Mouse (Mus musculus): ENCODE measurements at regions not wholly inside any gene's neighbourhood (a gene's known extent, or its start where the extent isn't known, plus 50 kb on each side); places are given as distances from the start of the nearest gene placed in this dataset.

DNA sequence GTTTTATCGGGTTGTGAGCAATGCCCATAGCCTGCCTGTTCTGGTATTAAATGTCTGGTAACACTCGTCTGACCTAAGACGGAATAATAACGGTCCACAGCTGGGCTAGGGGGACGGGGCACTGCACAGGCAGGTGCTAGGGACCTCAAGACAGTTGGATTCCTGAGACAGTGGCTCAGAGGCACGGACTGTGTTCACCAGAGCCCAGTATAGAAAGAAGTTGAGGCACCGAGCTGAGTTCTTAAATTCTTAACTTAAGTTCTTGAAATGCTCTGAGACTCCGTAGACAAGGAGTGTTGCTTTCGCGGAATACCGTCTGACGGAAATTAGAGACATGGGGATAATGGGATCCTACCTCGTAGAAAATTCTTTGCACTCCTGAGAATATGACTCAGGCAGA, 174.2 kb upstream of the Arid2 start:
- DNase-seq: no peak
- H3K4me1 ChIP-seq (ENCODE audit: control insufficient read depth, insufficient read depth, low read length): no peaks in the 10 kb centered on the region
- 86% methylated on average over 13 of the region's 13 CpGs for WGBS
- no peak for TF ChIP-seq CTCF (IDR thresholded peaks at IDR 0.05; ENCODE audit: insufficient read depth, low read length)
- TF ChIP-seq POLR2A (IDR thresholded peaks at IDR 0.05; ENCODE audit: borderline replicate concordance, extremely low read depth, low read depth, low read length): no peak
- H3K4me3 ChIP-seq (replicated peaks; ENCODE audit: extremely low read depth, low read depth, low read length): no peak overlapping the region

DNA sequence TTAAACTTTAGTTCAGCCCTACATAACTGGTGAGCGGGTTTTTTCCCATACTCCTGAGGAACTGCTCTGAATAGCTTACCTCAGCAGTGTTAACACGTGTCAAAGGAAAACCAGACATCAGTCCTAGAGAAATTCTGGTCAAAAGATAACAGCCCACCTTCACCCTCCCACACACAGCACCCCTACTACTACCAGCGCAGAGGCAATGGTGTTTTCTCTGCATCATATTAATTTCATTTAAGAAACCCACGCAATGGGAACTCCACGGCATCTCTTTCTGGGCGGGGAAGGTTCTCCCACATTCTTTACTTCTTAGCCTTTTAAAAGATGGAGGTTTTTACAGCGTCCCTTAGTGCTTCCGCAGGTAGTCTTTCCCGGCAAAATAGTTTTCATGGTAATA, 172.7 kb upstream of the Arid2 start:
- no peak for DNase-seq
- Histone ChIP-seq H3K4me1 (ENCODE audit: control insufficient read depth, insufficient read depth, low read length) (no peaks in the 10 kb centered on the region), H3K4me3 (replicated peaks; ENCODE audit: extremely low read depth, low read depth, low read length) (no peak overlapping the region)
- WGBS: 67% methylated on average over 9 of the region's 9 CpGs
- TF ChIP-seq CTCF (IDR thresholded peaks at IDR 0.05; ENCODE audit: insufficient read depth, low read length): no peak
- no peak for TF ChIP-seq POLR2A (IDR thresholded peaks at IDR 0.05; ENCODE audit: borderline replicate concordance, extremely low read depth, low read depth, low read length)

DNA sequence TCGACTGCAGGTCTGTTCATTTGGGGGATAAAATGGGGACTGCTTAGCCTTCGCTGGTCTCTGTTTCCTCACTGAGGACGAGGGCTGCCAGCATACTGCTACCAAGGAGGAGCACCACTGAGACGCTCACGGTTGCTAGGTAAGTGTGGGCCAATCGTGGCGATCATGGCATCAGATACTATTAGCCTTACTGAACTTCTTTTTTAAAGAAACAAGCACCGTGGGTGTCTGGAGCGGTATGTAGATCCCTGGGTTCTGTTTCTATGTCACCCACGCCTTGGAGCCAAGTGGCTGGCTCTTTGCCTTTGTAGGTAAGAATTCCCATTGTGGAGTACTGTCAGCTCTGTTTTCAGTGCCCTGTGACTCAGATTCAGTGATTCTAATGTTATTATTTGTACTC, 172.1 kb upstream of the Arid2 start:
- TF ChIP-seq POLR2A (IDR thresholded peaks at IDR 0.05; ENCODE audit: borderline replicate concordance, extremely low read depth, low read depth, low read length) (no peak), CTCF (IDR thresholded peaks at IDR 0.05; ENCODE audit: insufficient read depth, low read length) (no peak)
- no peak for DNase-seq
- WGBS: 47% methylated on average over 10 of the region's 10 CpGs
- no peak overlapping the region for H3K4me3 ChIP-seq (replicated peaks; ENCODE audit: extremely low read depth, low read depth, low read length)
- H3K4me1 ChIP-seq (ENCODE audit: control insufficient read depth, insufficient read depth, low read length): no peaks in the 10 kb centered on the region

DNA sequence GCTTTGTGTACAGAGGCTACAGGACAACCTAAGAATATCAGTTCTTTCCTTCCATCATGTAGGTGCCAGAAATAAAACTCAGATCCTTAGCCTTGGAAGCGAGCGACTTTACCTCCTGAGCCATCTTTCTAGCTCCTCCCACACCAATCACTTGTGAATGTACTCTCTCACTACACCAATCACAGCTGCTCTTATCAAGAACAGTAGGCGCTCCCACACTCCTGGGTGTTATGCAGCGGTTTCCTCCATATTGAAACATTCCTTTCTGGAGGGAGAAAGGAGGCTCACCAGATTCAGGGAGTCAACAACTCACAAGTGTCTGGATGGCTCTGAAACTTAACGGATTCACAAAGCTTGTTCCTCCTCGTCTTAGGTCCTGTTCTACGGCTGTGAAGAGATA, 168.1 kb upstream of the Arid2 start:
- no peak overlapping the region for H3K4me3 ChIP-seq (replicated peaks; ENCODE audit: extremely low read depth, low read depth, low read length)
- WGBS: 92% methylated on average over 7 of the region's 7 CpGs
- H3K4me1 ChIP-seq (ENCODE audit: control insufficient read depth, insufficient read depth, low read length): no peaks in the 10 kb centered on the region
- no peak for DNase-seq
- TF ChIP-seq CTCF (IDR thresholded peaks at IDR 0.05; ENCODE audit: insufficient read depth, low read length): no peak
- no peak for TF ChIP-seq POLR2A (IDR thresholded peaks at IDR 0.05; ENCODE audit: borderline replicate concordance, extremely low read depth, low read depth, low read length)

DNA sequence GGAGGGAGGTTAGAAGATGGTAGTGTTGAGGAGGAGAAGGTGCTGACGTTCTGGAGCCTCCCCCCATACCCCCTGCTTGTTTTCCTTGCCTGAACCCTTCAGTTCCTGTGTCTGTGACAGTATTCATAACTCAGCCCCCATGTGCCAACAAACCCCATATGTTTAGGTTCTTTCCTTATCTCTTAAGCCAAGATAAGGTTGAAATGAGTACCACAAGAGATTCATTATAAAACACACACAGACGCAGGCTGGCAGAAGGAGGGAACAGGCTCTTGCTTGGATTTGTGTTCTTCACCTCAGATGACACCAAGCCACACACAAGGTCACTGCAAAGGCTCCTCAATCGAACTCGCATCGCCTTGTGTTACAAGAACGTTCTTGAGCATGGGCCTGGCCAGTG, 162.9 kb upstream of the Arid2 start:
- DNase-seq: no peak
- Histone ChIP-seq H3K4me3 (replicated peaks; ENCODE audit: extremely low read depth, low read depth, low read length) (no peak overlapping the region), H3K4me1 (ENCODE audit: control insufficient read depth, insufficient read depth, low read length) (no peaks in the 10 kb centered on the region)
- no peak for TF ChIP-seq POLR2A (IDR thresholded peaks at IDR 0.05; ENCODE audit: borderline replicate concordance, extremely low read depth, low read depth, low read length)
- no peak for TF ChIP-seq CTCF (IDR thresholded peaks at IDR 0.05; ENCODE audit: insufficient read depth, low read length)
- 62% methylated on average over 6 of the region's 6 CpGs for WGBS

- TF ChIP-seq POLR2A (IDR thresholded peaks at IDR 0.05; ENCODE audit: borderline replicate concordance, extremely low read depth, low read depth, low read length): no peak
- no peak for TF ChIP-seq CTCF (IDR thresholded peaks at IDR 0.05; ENCODE audit: insufficient read depth, low read length)
- WGBS: 96% methylated on average over 4 of the region's 4 CpGs
- Histone ChIP-seq H3K4me1 (ENCODE audit: control insufficient read depth, insufficient read depth, low read length) (no peaks in the 10 kb centered on the region; the same call in 1 of the 2 replicates), H3K4me3 (replicated peaks; ENCODE audit: extremely low read depth, low read depth, low read length) (no peak overlapping the region)
- DNase-seq: no peak
These were observed 157.6 kb upstream of the Arid2 start for GRCm38 (mm10) chr15:96129699-96130098.

GRCm38 (mm10) chr15:96130531-96130930, 156.8 kb upstream of the Arid2 start:
- no peak for DNase-seq
- no peak for TF ChIP-seq CTCF (IDR thresholded peaks at IDR 0.05; ENCODE audit: insufficient read depth, low read length)
- no peak for TF ChIP-seq POLR2A (IDR thresholded peaks at IDR 0.05; ENCODE audit: borderline replicate concordance, extremely low read depth, low read depth, low read length)
- 73% methylated on average over 8 of the region's 8 CpGs for WGBS
- H3K4me1 ChIP-seq (ENCODE audit: control insufficient read depth, insufficient read depth, low read length): no peaks in the 10 kb centered on the region; the same call in 1 of the 2 replicates
- H3K4me3 ChIP-seq (replicated peaks; ENCODE audit: extremely low read depth, low read depth, low read length): no peak overlapping the region

DNA sequence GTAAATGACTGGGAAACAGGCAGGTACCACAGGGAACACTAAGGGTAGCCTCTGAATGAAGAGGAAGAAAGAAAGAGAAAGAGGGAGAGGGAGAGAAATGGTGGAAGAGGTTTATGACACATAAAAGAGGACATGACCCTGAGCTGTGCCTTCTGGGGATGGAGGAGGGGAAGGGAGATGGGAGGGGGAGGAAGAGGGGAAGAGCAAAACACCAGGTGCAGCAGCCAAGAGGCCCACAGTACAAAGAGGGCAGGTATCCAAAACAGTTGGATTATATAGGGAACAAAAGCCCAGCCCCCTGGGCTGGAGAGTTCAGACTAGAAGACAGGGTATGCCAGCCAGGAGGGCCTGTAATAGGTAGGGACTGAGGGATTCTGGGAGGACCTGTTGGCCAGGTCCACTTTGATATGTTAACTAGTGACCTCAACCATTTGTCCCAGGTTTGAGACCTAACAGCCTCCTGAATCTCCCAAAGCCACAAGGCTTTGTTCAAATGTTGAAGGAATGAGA, 155.7 kb upstream of the Arid2 start:
- DNase-seq: no peak
- TF ChIP-seq POLR2A (IDR thresholded peaks at IDR 0.05; ENCODE audit: borderline replicate concordance, extremely low read depth, low read depth, low read length) (no peak), CTCF (IDR thresholded peaks at IDR 0.05; ENCODE audit: insufficient read depth, low read length) (no peak)
- no peaks in the 10 kb centered on the region; the same call in 1 of the 2 replicates for H3K4me1 ChIP-seq (ENCODE audit: control insufficient read depth, insufficient read depth, low read length)
- H3K4me3 ChIP-seq (replicated peaks; ENCODE audit: extremely low read depth, low read depth, low read length): no peak overlapping the region

- WGBS: 29% methylated on average over 3 of the region's 3 CpGs
- TF ChIP-seq CTCF (IDR thresholded peaks at IDR 0.05; ENCODE audit: insufficient read depth, low read length) (no peak), POLR2A (IDR thresholded peaks at IDR 0.05; ENCODE audit: borderline replicate concordance, extremely low read depth, low read depth, low read length) (no peak)
- Histone ChIP-seq H3K4me3 (replicated peaks; ENCODE audit: extremely low read depth, low read depth, low read length) (no peak overlapping the region), H3K4me1 (ENCODE audit: control insufficient read depth, insufficient read depth, low read length) (no peaks in the 10 kb centered on the region; the same call in 1 of the 2 replicates)
- DNase-seq: no peak
These were observed 154.7 kb upstream of the Arid2 start for GRCm38 (mm10) chr15:96132636-96133035.

- DNase-seq: no peak
- WGBS: 30% methylated on average over 13 of the region's 13 CpGs
- no peaks in the 10 kb centered on the region; the same call in 1 of the 2 replicates for H3K4me1 ChIP-seq (ENCODE audit: control insufficient read depth, insufficient read depth, low read length)
- H3K4me3 ChIP-seq (replicated peaks; ENCODE audit: extremely low read depth, low read depth, low read length): no peak overlapping the region
- TF ChIP-seq POLR2A (IDR thresholded peaks at IDR 0.05; ENCODE audit: borderline replicate concordance, extremely low read depth, low read depth, low read length) (no peak), CTCF (IDR thresholded peaks at IDR 0.05; ENCODE audit: insufficient read depth, low read length) (no peak)
These were observed 152.0 kb upstream of the Arid2 start for GRCm38 (mm10) chr15:96135250-96135731.

Measured in lung, adult 2 months (tissue).